Mouse (Mus musculus): ENCODE measurements around the gene Clcn7.

The Clcn7 gene

GRCm38 (mm10) chr17:25127681-25128080, 5.5 kb upstream of the Clcn7 start:
- no peak for DNase-seq (ENCODE audit: low read depth)

- no peak for DNase-seq (ENCODE audit: low read depth)
Observed at GRCm38 (mm10) chr17:25130060-25130459, 3.1 kb upstream of the Clcn7 start.

- no peak for DNase-seq (ENCODE audit: low read depth)
Observed at GRCm38 (mm10) chr17:25135622-25136021, 2.4 kb downstream of the Clcn7 start.

- DNase-seq (ENCODE audit: low read depth) = no peak
Observed at GRCm38 (mm10) chr17:25138803-25139202, 5.6 kb downstream of the Clcn7 start.

- no peak for DNase-seq (ENCODE audit: low read depth)
Observed at GRCm38 (mm10) chr17:25139960-25140359, 6.8 kb downstream of the Clcn7 start.

GRCm38 (mm10) chr17:25162161-25162560, 29.0 kb downstream of the Clcn7 start, which contains the start of gene Ccdc154:
Ccdc154 (plus strand) TSS chr17:25162461.
- DNase-seq (ENCODE audit: low read depth) = no peak

GRCm38 (mm10) chr17:25163387-25163786, 30.2 kb downstream of the Clcn7 start:
- no peak for DNase-seq (ENCODE audit: low read depth)

- no peak for DNase-seq (ENCODE audit: low read depth)
Observed at GRCm38 (mm10) chr17:25164770-25165169, 31.6 kb downstream of the Clcn7 start.

GRCm38 (mm10) chr17:25165970-25166671, 32.9 kb downstream of the Clcn7 start:
- no peak for DNase-seq (ENCODE audit: low read depth)

- DNase-seq (ENCODE audit: low read depth) = no peak
Observed at GRCm38 (mm10) chr17:25169706-25170105, 36.5 kb downstream of the Clcn7 start.

GRCm38 (mm10) chr17:25172558-25172957, 39.4 kb downstream of the Clcn7 start:
- no peak for DNase-seq (ENCODE audit: low read depth)

- no peak for DNase-seq (ENCODE audit: low read depth)
Observed at GRCm38 (mm10) chr17:25175411-25175810, 42.2 kb downstream of the Clcn7 start, which contains the start of gene Gm38655. Gm38655 (minus strand) TSS chr17:25175471.

- DNase-seq (ENCODE audit: low read depth) = no peak
Observed at GRCm38 (mm10) chr17:25183232-25183631, 50.0 kb downstream of the Clcn7 start.

- peak; percentile 100 for DNase-seq (ENCODE audit: low read depth)
Observed at GRCm38 (mm10) chr17:25184129-25184691, 51.0 kb downstream of the Clcn7 start, which contains the start of gene BC003965. BC003965 (plus strand) TSS chr17:25184554.

GRCm38 (mm10) chr17:25184961-25185360, 51.8 kb downstream of the Clcn7 start:
- no peak for DNase-seq (ENCODE audit: low read depth)

GRCm38 (mm10) chr17:25187784-25188149, 54.6 kb downstream of the Clcn7 start:
- DNase-seq (ENCODE audit: low read depth) = no peak

GRCm38 (mm10) chr17:25188150-25189031, 55.2 kb downstream of the Clcn7 start, which contains the start of gene Unkl:
Unkl (plus strand) TSS chr17:25188397.
- DNase-seq (ENCODE audit: low read depth) = no peak

GRCm38 (mm10) chr17:25189091-25189490, 55.9 kb downstream of the Clcn7 start:
- DNase-seq (ENCODE audit: low read depth) = no peak

- no peak for DNase-seq (ENCODE audit: low read depth)
Observed at GRCm38 (mm10) chr17:25202401-25202800, 69.2 kb downstream of the Clcn7 start.

GRCm38 (mm10) chr17:25210006-25210405, 76.8 kb downstream of the Clcn7 start:
- no peak for DNase-seq (ENCODE audit: low read depth)

- DNase-seq (ENCODE audit: low read depth) = no peak
Observed at GRCm38 (mm10) chr17:25210680-25211466, 77.7 kb downstream of the Clcn7 start.

GRCm38 (mm10) chr17:25211705-25212104, 78.5 kb downstream of the Clcn7 start:
- DNase-seq (ENCODE audit: low read depth) = no peak

Data from c-Kit-positive CD71-negative TER-119-negative erythroid progenitor cells, embryonic 14.5 days (primary cell).